Mouse (Mus musculus) intestine, embryonic 14.5 days (tissue): ENCODE results near the gene Mgat5. TPM values are rescaled to one million over a fixed set of nuclear protein-coding genes. Genes with fewer than 3 reads are reported as not detected.

Experiments used
- ATAC-seq: fragments of 200-750 bp; cut with Nextera tagmentation; replicated peaks from 2 replicates; pipeline ENCODE4 v1.8.0; 2017; ENCODE audit warnings: low read depth, moderate number of reproducible peaks, moderate TSS enrichment, moderate library complexity; ENCODE audit not compliant: low FRiP score, low TSS enrichment
- DNase-seq: peaks from one replicate; pipeline ENCODE4 v3.0.0-alpha.2; 2018; ENCODE audit warnings: low spot score
- H3K27ac ChIP-seq: fragments of 300-500 bp; sonication (generic); 2 replicates; pipeline ENCODE4 v1.5.1; 2014; ENCODE audit warnings: low read depth, mild to moderate bottlenecking, control low read depth
- H3K27me3 ChIP-seq: fragments of 300-500 bp; sonication (generic); replicated peaks from 2 replicates; pipeline ENCODE4 v1.6.1; 2014; ENCODE audit warnings: low read length, control low read depth; ENCODE audit not compliant: control insufficient read depth, insufficient read depth
- H3K36me3 ChIP-seq: fragments of 300-500 bp; sonication (generic); 2 replicates; pipeline ENCODE4 v1.6.1; 2014; ENCODE audit warnings: low read length, control low read depth; ENCODE audit not compliant: control insufficient read depth, insufficient read depth
- H3K4me1 ChIP-seq: fragments of 300-500 bp; sonication (generic); replicated peaks from 2 replicates; pipeline ENCODE4 v1.6.1; 2014; ENCODE audit warnings: low read length, control low read depth, mixed read lengths; ENCODE audit not compliant: control insufficient read depth, insufficient read depth
- H3K4me2 ChIP-seq: fragments of 300-500 bp; sonication (generic); 2 replicates; pipeline ENCODE4 v1.6.1; 2014; ENCODE audit warnings: low read length
- H3K4me3 ChIP-seq: fragments of 300-500 bp; sonication (generic); 2 replicates; pipeline ENCODE4 v1.5.1; 2014; ENCODE audit warnings: low read depth, low read length, control low read depth, mixed read lengths
- H3K9ac ChIP-seq: fragments of 300-500 bp; sonication (generic); 2 replicates; pipeline ENCODE4 v1.6.1; 2014; ENCODE audit warnings: mild to moderate bottlenecking, low read length
- H3K9me3 ChIP-seq: fragments of 300-500 bp; sonication (generic); 2 replicates; pipeline ENCODE4 v1.6.1; 2016; ENCODE audit warnings: low read length, control low read depth; ENCODE audit not compliant: control insufficient read depth
- WGBS: fragments of 180-500 bp; shearing (Covaris S2); extraction: QIAGEN DNeasy Blood & Tissue Kit; methylation state at CpG from one replicate; pipeline ENCODE4 v1.1.7; 2014; 5-methylcytosine and 5-hydroxymethylcytosine counted together
- polyA plus RNA-seq: library from polyadenylated mRNA; unstranded; fragments of >200 nt; fragmentation: Nextera tagmentation; extraction: Ambion mirVana; gene quantifications from 2 replicates; pipeline ENCODE4 v1.2.1, GENCODE M21; 2014

Mgat5 gene
- polyA plus RNA-seq, 1 experiment from 2014 or later = 7.3 TPM

- Histone ChIP-seq H3K36me3 (no peaks in the 10 kb centered on the region), H3K9ac (no peak overlapping the region), H3K4me3 (no peak overlapping the region), H3K27ac (no peak overlapping the region), H3K4me1 (no peaks in the 10 kb centered on the region), H3K27me3 (no peaks in the 10 kb centered on the region), H3K9me3 (no peaks in the 10 kb centered on the region), H3K4me2 (no peak overlapping the region)
- DNase-seq (no peak), ATAC-seq (no peak)
- 69% methylated on average over 9 of the region's 9 CpGs for WGBS
These were observed 134.1 kb downstream of the Mgat5 start for GRCm38 (mm10) chr1:127338833-127339487.

GRCm38 (mm10) chr1:127340296-127340695 is 135.5 kb downstream of the Mgat5 start:
- 91% methylated on average over 9 of the region's 9 CpGs for WGBS
- no peak overlapping the region for H3K4me3 ChIP-seq
- ATAC-seq (no peak), DNase-seq (no peak)
- H3K4me2 ChIP-seq = no peak overlapping the region
- H3K4me1 ChIP-seq = 0 out of 2 replicates have a peak, but pooled peaks cover 6% of the 10 kb centered on the region
- H3K9ac ChIP-seq = no peak overlapping the region
- H3K9me3 ChIP-seq = no peaks in the 10 kb centered on the region
- no peaks in the 10 kb centered on the region for H3K36me3 ChIP-seq
- H3K27ac ChIP-seq = no peak overlapping the region
- no peaks in the 10 kb centered on the region for H3K27me3 ChIP-seq

- H3K27me3 ChIP-seq = no peaks in the 10 kb centered on the region
- no peak for ATAC-seq
- no peak overlapping the region for H3K27ac ChIP-seq
These were observed 140.1 kb downstream of the Mgat5 start for GRCm38 (mm10) chr1:127344913-127345312.

GRCm38 (mm10) chr1:127346596-127347139 is 141.9 kb downstream of the Mgat5 start:
- Histone ChIP-seq H3K36me3 (no peaks in the 10 kb centered on the region), H3K9ac (no peak overlapping the region), H3K9me3 (no peaks in the 10 kb centered on the region), H3K27ac (no peak overlapping the region), H3K27me3 (no peaks in the 10 kb centered on the region), H3K4me2 (no peak overlapping the region), H3K4me3 (no peak overlapping the region), H3K4me1 (0 out of 2 replicates have a peak, but pooled peaks cover 6% of the 10 kb centered on the region)
- ATAC-seq (no peak), DNase-seq (no peak)
- WGBS = 82% methylated on average over 3 of the region's 3 CpGs

More at GRCm38 (mm10) chr1:127344913-127345312, 140.1 kb downstream of the Mgat5 start:
- no peak overlapping the region for H3K9ac ChIP-seq
- no peaks in the 10 kb centered on the region for H3K36me3 ChIP-seq
- no peak for DNase-seq
- no peak overlapping the region for H3K4me3 ChIP-seq
- no peaks in the 10 kb centered on the region for H3K9me3 ChIP-seq
- no peak overlapping the region for H3K4me2 ChIP-seq
- H3K4me1 ChIP-seq = 0 out of 2 replicates have a peak, but pooled peaks cover 6% of the 10 kb centered on the region
- WGBS = 52% methylated on average over 9 of the region's 9 CpGs

GRCm38 (mm10) chr1:127347878-127348620 is 143.2 kb downstream of the Mgat5 start:
- Histone ChIP-seq H3K4me3 (no peak overlapping the region), H3K9ac (no peak overlapping the region), H3K4me2 (no peak overlapping the region), H3K36me3 (no peaks in the 10 kb centered on the region), H3K4me1 (0 out of 2 replicates have a peak, but pooled peaks cover 6% of the 10 kb centered on the region), H3K27me3 (no peaks in the 10 kb centered on the region), H3K9me3 (no peaks in the 10 kb centered on the region), H3K27ac (no peak overlapping the region)
- 90% methylated on average over 3 of the region's 3 CpGs for WGBS
- DNase-seq = no peak
- ATAC-seq = no peak

- Histone ChIP-seq H3K9me3 (no peaks in the 10 kb centered on the region), H3K9ac (no peak overlapping the region), H3K4me2 (no peak overlapping the region), H3K27me3 (no peaks in the 10 kb centered on the region), H3K36me3 (no peaks in the 10 kb centered on the region), H3K4me1 (0 out of 2 replicates have a peak, but pooled peaks cover 6% of the 10 kb centered on the region), H3K27ac (no peak overlapping the region), H3K4me3 (no peak overlapping the region)
- no peak for ATAC-seq
- 69% methylated on average over 9 of the region's 9 CpGs for WGBS
- no peak for DNase-seq
These were observed 144.0 kb downstream of the Mgat5 start for GRCm38 (mm10) chr1:127348642-127349341.

- Histone ChIP-seq H3K4me1 (no peaks in the 10 kb centered on the region), H3K27ac (no peak overlapping the region)
- 90% methylated on average over 12 of the region's 12 CpGs for WGBS
These were observed 146.7 kb downstream of the Mgat5 start for GRCm38 (mm10) chr1:127351380-127352057.

More at GRCm38 (mm10) chr1:127351380-127352057, 146.7 kb downstream of the Mgat5 start:
- H3K4me2 ChIP-seq = no peak overlapping the region
- H3K9ac ChIP-seq = no peak overlapping the region
- no peaks in the 10 kb centered on the region for H3K9me3 ChIP-seq
- ATAC-seq = no peak
- no peaks in the 10 kb centered on the region for H3K36me3 ChIP-seq
- no peak for DNase-seq
- no peak overlapping the region for H3K4me3 ChIP-seq
- H3K27me3 ChIP-seq = no peaks in the 10 kb centered on the region
